Mouse (Mus musculus) lung, adult 2 months (tissue): ENCODE measurements at regions not wholly inside any gene's neighbourhood (a gene's known extent, or its start where the extent isn't known, plus 50 kb on each side); places are given as distances from the start of the nearest gene placed in this dataset.

ENCODE experiments used
- CTCF ChIP-seq: fragments of 200-500 bp; IDR thresholded peaks from 2 replicates; pipeline ENCODE4 v1.5.1; 2011; ENCODE audit warnings: mild to moderate bottlenecking, low read length, control low read depth; ENCODE audit not compliant: insufficient read depth
- POLR2A ChIP-seq: fragments of 200-500 bp; IDR thresholded peaks from 2 replicates; pipeline ENCODE4 v1.6.1; 2011; ENCODE audit warnings: low read depth, mild to moderate bottlenecking, control low read depth, low read length, borderline replicate concordance; ENCODE audit errors: extremely low read depth

DNA sequence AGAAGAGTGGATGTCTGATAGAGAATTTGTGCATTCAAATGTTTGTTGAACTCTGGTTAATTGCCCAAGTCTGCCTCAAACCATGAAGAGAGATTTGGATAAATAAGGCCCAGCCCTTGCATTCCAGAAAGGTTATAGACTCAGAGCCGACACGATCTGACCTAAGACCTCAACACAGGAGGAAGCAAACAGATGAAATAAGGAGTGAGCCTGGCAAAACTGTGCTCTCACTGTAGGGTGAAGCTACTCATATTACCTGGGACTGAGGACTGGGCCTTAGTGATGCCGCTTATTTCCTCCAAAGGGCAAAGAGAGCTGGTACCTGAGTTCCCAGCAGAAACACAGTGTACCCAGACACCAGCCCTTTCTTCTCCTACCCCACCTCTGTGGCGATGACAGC lies 103.7 kb upstream of the Armc2 start:
- TF ChIP-seq POLR2A (no peak), CTCF (no peak)
